Mouse (Mus musculus): ENCODE measurements around the gene Defb38. TPM values are rescaled to one million over a fixed set of nuclear protein-coding genes. Genes with fewer than 3 reads are reported as not detected.

Gene Defb38
- total RNA-seq (2023), result not detected

DNA sequence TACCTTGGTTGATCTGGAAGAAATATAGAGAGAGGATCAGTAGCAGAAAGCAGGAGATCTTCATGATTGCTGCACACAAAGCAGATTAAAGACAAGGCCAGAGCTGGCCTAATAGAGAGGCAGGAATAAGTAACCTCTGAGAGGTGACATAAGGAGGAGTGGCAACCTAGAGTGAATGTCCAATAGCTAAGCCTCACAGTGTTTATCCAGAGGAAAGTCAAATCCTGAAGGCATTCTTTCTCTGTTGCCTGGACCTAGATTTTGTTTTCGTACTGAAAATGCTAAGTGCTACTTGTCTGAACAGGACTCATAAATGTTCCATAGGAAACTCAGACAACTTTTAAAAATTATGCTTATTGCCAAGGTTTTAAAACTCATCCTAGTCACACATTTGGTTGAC, at the start of gene Defb38:
Gene Defb38, minus strand, starts transcription at position 101 of the 400 bp plus-strand sequence.

DNA sequence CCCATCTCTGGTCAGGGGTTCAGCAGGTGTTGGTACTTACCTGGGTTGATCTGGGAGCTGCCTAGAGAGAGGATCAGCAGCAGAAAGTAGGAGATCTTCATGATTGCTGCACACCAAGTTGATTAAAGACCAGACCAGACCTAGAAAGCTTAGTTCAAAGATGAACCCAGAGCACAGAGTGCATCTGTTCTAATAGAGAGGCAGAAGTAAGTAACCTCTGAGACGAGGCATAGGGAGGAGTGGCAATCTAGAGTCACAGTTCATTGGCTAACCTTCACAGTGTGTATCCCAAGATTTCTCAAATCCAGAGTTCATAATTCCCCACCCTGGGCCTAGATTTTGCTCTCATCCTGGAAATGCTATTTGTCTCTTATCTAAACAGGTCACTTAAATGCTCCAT, 38.3 kb upstream of the Defb38 start, which contains the start of gene Defb39:
Gene Defb39, minus strand, starts transcription at position 101 of the 400 bp plus-strand sequence.

Other genes starting within 250 kb of the Defb38 start
- not detected for gene Defb40, start 48.3 kb downstream of the Defb38 start, total RNA-seq (2023)
- not detected for gene Defb37, start 35.5 kb downstream of the Defb38 start, total RNA-seq (2023)
- gene Defb39, start 38.2 kb upstream of the Defb38 start, total RNA-seq (2023), result not detected
- gene Defb12, start 88.3 kb upstream of the Defb38 start, total RNA-seq (2023), result not detected
- gene Defb34, start 97.2 kb upstream of the Defb38 start, total RNA-seq (2023), result not detected
- not detected for gene Gm45826, start 114.2 kb upstream of the Defb38 start, total RNA-seq (2023)
- gene Defb14, start 167.8 kb upstream of the Defb38 start, total RNA-seq (2023), result not detected
- gene Defb4, start 172.1 kb upstream of the Defb38 start, total RNA-seq (2023), result not detected
- gene Defb6, start 198.9 kb upstream of the Defb38 start, total RNA-seq (2023), result not detected
- gene Defb46, start 213.3 kb upstream of the Defb38 start, total RNA-seq (2023), result not detected
- gene Defb5, start 221.0 kb upstream of the Defb38 start, total RNA-seq (2023), result not detected

All from neutrophil, adult 83 days (primary cell).